In the genomic region with DNA sequence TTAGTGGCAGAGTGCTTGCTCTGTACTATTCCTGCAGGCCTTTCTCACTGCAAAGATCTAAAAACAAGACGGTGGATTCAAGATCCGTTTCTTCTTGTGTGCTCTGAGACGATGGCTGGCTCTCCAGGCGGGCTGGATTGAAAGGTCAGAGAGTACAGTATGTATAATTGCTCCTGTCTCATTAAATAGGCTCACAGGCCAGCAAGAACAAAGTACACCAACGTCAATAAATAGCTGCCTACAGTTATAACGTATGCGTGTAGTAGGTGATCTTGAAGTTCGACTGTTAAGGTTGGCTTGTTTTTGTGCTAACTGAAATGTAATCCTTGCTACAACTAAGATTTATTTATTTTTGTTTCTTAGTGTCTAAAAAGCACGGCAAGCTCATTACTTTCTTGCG, we compare ENCODE assay signal across 31 mouse cellular contexts.
DNase-seq lines count a peak whose midpoint lies in the region; ATAC-seq and TF ChIP-seq lines count a peak whose summit lies in the region.
"Had no signal": no experiment of that assay in that cellular context is flagged by ENCODE, and none has a peak within 500 bp of the region (broad histone marks: within the 10 kb centered on the region; RNA-seq: fewer than 3 reads in every experiment).

No protein-coding gene starts in this region.

- H3K4me2 ChIP-seq in kidney, embryonic 15.5 days, result no peak overlapping the region
- H3K4me2 ChIP-seq in liver, postnatal 0 days (ENCODE audit: low read depth, low read length), result no peak overlapping the region; the same call in 1 of the 2 replicates
- H3K4me2 ChIP-seq in liver, embryonic 11.5 days, result no peak overlapping the region
- H3K4me2 ChIP-seq: embryonic facial prominence, embryonic 13.5 days; forebrain, embryonic 12.5 days; forebrain, embryonic 15.5 days; heart, embryonic 12.5 days; heart, embryonic 15.5 days; hindbrain, embryonic 13.5 days had no signal

- peaks cover 15% of the 10 kb centered on the region; the same call in 1 of the 2 replicates for H3K4me1 ChIP-seq in kidney, embryonic 15.5 days
- H3K4me1 ChIP-seq in kidney, adult 2 months (ENCODE audit: control insufficient read depth, insufficient read depth, low read length), result peaks cover 20% of the 10 kb centered on the region; the same call in 1 of the 2 replicates
- no peaks in the 10 kb centered on the region for H3K4me1 ChIP-seq in liver, postnatal 0 days (ENCODE audit: insufficient read depth)
- no peaks in the 10 kb centered on the region; the same call in 1 of the 2 replicates for H3K4me1 ChIP-seq in liver, embryonic 11.5 days (replicated peaks; ENCODE audit: control insufficient read depth, insufficient read depth, low read length)
- peaks cover 28% of the 10 kb centered on the region for H3K4me1 ChIP-seq in small intestine, adult 2 months (ENCODE audit: control insufficient read depth, insufficient read depth, insufficient read length, low read length)
- H3K4me1 ChIP-seq: embryonic facial prominence, embryonic 10.5 days; embryonic facial prominence, embryonic 13.5 days; forebrain, embryonic 12.5 days; forebrain, embryonic 15.5 days; heart, embryonic 15.5 days; hindbrain, embryonic 13.5 days had no signal

- H3K27ac ChIP-seq in kidney, embryonic 15.5 days, result 0 out of 2 replicates have a peak overlapping the region, but pooled peaks have one; percentile 37
- H3K27ac ChIP-seq in kidney, adult 2 months (ENCODE audit: insufficient read depth, low read depth, low read length), result no peak overlapping the region
- H3K27ac ChIP-seq in liver, postnatal 0 days (ENCODE audit: low read depth), result 0 out of 2 replicates have a peak overlapping the region, but pooled peaks have one; percentile 23
- no peak overlapping the region for H3K27ac ChIP-seq in liver, embryonic 11.5 days (ENCODE audit: low read depth, low read length)
- peak overlapping the region; percentile 99 for H3K27ac ChIP-seq in small intestine, adult 2 months (ENCODE audit: insufficient read depth, low read depth, low read length)
- H3K27ac ChIP-seq: embryonic facial prominence, embryonic 10.5 days; embryonic facial prominence, embryonic 13.5 days; forebrain, embryonic 12.5 days; forebrain, embryonic 15.5 days; heart, embryonic 15.5 days; hindbrain, embryonic 10.5 days; hindbrain, embryonic 13.5 days had no signal

- no peak overlapping the region for H3K9ac ChIP-seq in kidney, embryonic 15.5 days
- no peak overlapping the region for H3K9ac ChIP-seq in liver, postnatal 0 days (replicated peaks)
- H3K9ac ChIP-seq in liver, embryonic 11.5 days (ENCODE audit: low read depth, low read length), result no peak overlapping the region
- H3K9ac ChIP-seq: embryonic facial prominence, embryonic 13.5 days; forebrain, embryonic 12.5 days; forebrain, embryonic 15.5 days; heart, embryonic 12.5 days; heart, embryonic 15.5 days; hindbrain, embryonic 13.5 days had no signal

- H3K9me3 ChIP-seq in kidney, embryonic 15.5 days (replicated peaks), result no peaks in the 10 kb centered on the region
- H3K9me3 ChIP-seq in liver, postnatal 0 days (ENCODE audit: low read length), result no peaks in the 10 kb centered on the region
- no peaks in the 10 kb centered on the region for H3K9me3 ChIP-seq in liver, embryonic 11.5 days (ENCODE audit: control insufficient read depth, low read length)
- H3K9me3 ChIP-seq: embryonic facial prominence, embryonic 10.5 days; embryonic facial prominence, embryonic 13.5 days; forebrain, embryonic 12.5 days; forebrain, embryonic 15.5 days; heart, embryonic 12.5 days; heart, embryonic 15.5 days; hindbrain, embryonic 10.5 days; hindbrain, embryonic 13.5 days had no signal

- no peak for DNase-seq in kidney, adult 2 months
- DNase-seq in liver, postnatal 0 days, result no peak
- no peak for DNase-seq in liver, embryonic 11.5 days (ENCODE audit: low spot score)
- DNase-seq in layer of hippocampus, postnatal 10 days (ENCODE audit: low spot score in 2 of 2), result no peak
- no peak for DNase-seq in left cerebral cortex, postnatal 10 days (ENCODE audit: extremely low spot score in 1 of 2, low spot score in 2 of 2)
- DNase-seq: adrenal gland, postnatal 10 days; adrenal gland, postnatal 36 days; B cell, adult 2 months; cerebellum, adult 11 months; cerebellum, adult 2 months; cerebellum, postnatal 10 days; cerebellum, postnatal 36 days; embryo, embryonic 11 days; gastrocnemius, postnatal 25 days; heart, adult 18-20 months; heart, postnatal 10 days; heart, postnatal 36 days had no signal

- intact Hi-C loops in left cerebral cortex, postnatal 10 days (cut with DNase I), result no loop called here

- no peak for TF ChIP-seq CTCF in kidney, adult 2 months (conservative IDR thresholded peaks at IDR 0.05; ENCODE audit: insufficient read depth, insufficient read length, low read depth, low read length)
- no peak for TF ChIP-seq CTCF in liver, postnatal 0 days (IDR thresholded peaks at IDR 0.05; ENCODE audit: low read depth)
- TF ChIP-seq CTCF in small intestine, adult 2 months (IDR thresholded peaks at IDR 0.05; ENCODE audit: extremely low read depth, insufficient read length, insufficient replicate concordance, low read depth, low read length), result no peak

- TF ChIP-seq POLR2A in kidney, adult 2 months (IDR thresholded peaks at IDR 0.05; ENCODE audit: low read depth, low read length), result no peak
- TF ChIP-seq POLR2A in small intestine, adult 2 months (IDR thresholded peaks at IDR 0.05; ENCODE audit: low read depth, low read length), result no peak

- ATAC-seq in kidney, embryonic 15.5 days (replicated peaks; ENCODE audit: low FRiP score), result no peak
- no peak for ATAC-seq in liver, postnatal 0 days
- no peak for ATAC-seq in liver, embryonic 11.5 days (replicated peaks; ENCODE audit: low FRiP score)
- ATAC-seq: forebrain, embryonic 15.5 days; Patski had no signal

- no peak for TF ChIP-seq EP300 in liver, postnatal 0 days (IDR thresholded peaks at IDR 0.05; ENCODE audit: low read depth)

- 62% methylated on average over 10 of the region's 10 CpGs for WGBS in kidney, embryonic 15.5 days
- 35% methylated on average over 10 of the region's 10 CpGs for WGBS in kidney, adult 2 months
- 76% methylated on average over 10 of the region's 10 CpGs for WGBS in liver, postnatal 0 days (ENCODE audit: insufficient replicate concordance)
- WGBS in liver, embryonic 11.5 days, result 83% methylated on average over 10 of the region's 10 CpGs
- WGBS in small intestine, adult 2 months, result 35% methylated on average over 10 of the region's 10 CpGs

- no peak overlapping the region for H3K4me3 ChIP-seq in kidney, embryonic 15.5 days (replicated peaks)
- no peak overlapping the region for H3K4me3 ChIP-seq in kidney, adult 2 months (ENCODE audit: insufficient read depth, low read depth, low read length)
- no peak overlapping the region for H3K4me3 ChIP-seq in liver, postnatal 0 days (ENCODE audit: low read depth, low read length)
- H3K4me3 ChIP-seq in liver, embryonic 11.5 days (ENCODE audit: low read depth, low read length), result no peak overlapping the region
- peak overlapping the region; percentile 46; the same call in 1 of the 2 replicates for H3K4me3 ChIP-seq in small intestine, adult 2 months (ENCODE audit: low read depth, low read length)
- H3K4me3 ChIP-seq: embryonic facial prominence, embryonic 10.5 days; embryonic facial prominence, embryonic 13.5 days; erythroblast, embryonic 14.5 days; forebrain, embryonic 12.5 days; forebrain, embryonic 15.5 days; heart, embryonic 12.5 days; heart, embryonic 15.5 days; hindbrain, embryonic 10.5 days; hindbrain, embryonic 13.5 days had no signal

- H3K27me3 ChIP-seq in kidney, embryonic 15.5 days, result no peaks in the 10 kb centered on the region
- no peaks in the 10 kb centered on the region for H3K27me3 ChIP-seq in kidney, adult 2 months (replicated peaks; ENCODE audit: control insufficient read depth, insufficient read depth, low read length)
- H3K27me3 ChIP-seq in liver, postnatal 0 days (ENCODE audit: insufficient read depth, low read length), result no peaks in the 10 kb centered on the region
- no peaks in the 10 kb centered on the region for H3K27me3 ChIP-seq in liver, embryonic 11.5 days (replicated peaks; ENCODE audit: control insufficient read depth, insufficient read depth, low read length)
- no peaks in the 10 kb centered on the region for H3K27me3 ChIP-seq in small intestine, adult 2 months (ENCODE audit: control insufficient read depth, insufficient read depth, low read length)
- H3K27me3 ChIP-seq: CH12.LX; embryonic facial prominence, embryonic 13.5 days; forebrain, embryonic 12.5 days; forebrain, embryonic 15.5 days; heart, embryonic 12.5 days; heart, embryonic 15.5 days; hindbrain, embryonic 13.5 days; Patski had no signal

- peaks cover 4% of the 10 kb centered on the region; the same call in 1 of the 2 replicates for H3K36me3 ChIP-seq in kidney, embryonic 15.5 days
- H3K36me3 ChIP-seq in kidney, adult 2 months (ENCODE audit: control insufficient read depth, insufficient read depth, low read length), result no peaks in the 10 kb centered on the region; the same call in 1 of the 2 replicates
- H3K36me3 ChIP-seq in liver, postnatal 0 days (replicated peaks; ENCODE audit: insufficient read depth, low read length), result no peaks in the 10 kb centered on the region
- H3K36me3 ChIP-seq in liver, embryonic 11.5 days (ENCODE audit: control insufficient read depth, insufficient read depth, low read length), result no peaks in the 10 kb centered on the region
- peaks cover 8% of the 10 kb centered on the region for H3K36me3 ChIP-seq in small intestine, adult 2 months (ENCODE audit: control insufficient read depth, insufficient read depth, low read length)
- H3K36me3 ChIP-seq: forebrain, embryonic 15.5 days; G1E; heart, embryonic 15.5 days had no signal

Comparison
In these comparisons a context has a peak if more than half of its experiments do, and no peak if none do; other contexts are left out.
1. H3K27ac ChIP-seq: peak in kidney, embryonic 15.5 days (single experiment), liver, postnatal 0 days (single experiment) and small intestine, adult 2 months (single experiment); none in kidney, adult 2 months (single experiment) and liver, embryonic 11.5 days (single experiment).